Mouse (Mus musculus): ENCODE data around the gene Prune2.

Gene Prune2

GRCm38 (mm10) chr19:17006220-17006907, 50.4 kb downstream of the Prune2 start:
- no peak for DNase-seq (ENCODE audit: low spot score in 2 of 2)

DNA sequence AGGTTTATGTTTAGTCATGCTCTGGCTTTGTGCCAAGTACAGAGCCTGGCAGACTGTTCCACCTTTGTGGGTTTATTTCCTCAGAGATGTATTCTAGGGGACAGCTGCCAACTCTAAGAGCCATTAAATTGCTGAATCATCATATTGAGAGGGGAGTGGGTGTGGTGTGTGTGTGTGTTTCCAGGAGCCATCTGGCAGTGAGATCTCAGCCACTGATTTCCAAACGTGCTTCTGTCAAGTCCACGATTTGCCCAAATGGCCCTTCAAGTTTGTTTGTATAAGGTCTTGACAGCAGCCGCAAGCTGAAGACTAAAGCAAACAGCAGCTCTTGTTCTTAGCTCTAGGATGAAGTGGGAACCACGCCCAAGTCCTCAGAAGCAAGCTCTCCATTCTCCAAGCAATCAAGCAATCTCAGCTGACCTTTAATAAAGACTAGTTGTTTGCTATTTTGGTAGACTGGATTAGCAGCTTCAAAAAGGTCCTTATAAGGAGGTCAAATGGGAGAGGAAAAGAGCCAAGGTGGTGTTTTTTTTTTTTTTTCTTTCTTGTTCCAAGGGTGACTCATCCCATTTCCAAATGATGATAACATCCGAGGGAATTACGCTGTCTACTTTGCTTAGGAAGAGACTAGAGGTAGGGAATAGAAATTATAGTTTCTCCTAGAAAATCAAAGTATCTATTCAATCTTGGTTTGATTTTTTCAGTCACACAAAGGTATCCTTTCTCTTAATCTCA, 55.5 kb downstream of the Prune2 start:
- no peak for DNase-seq (ENCODE audit: low spot score in 2 of 2)

DNA sequence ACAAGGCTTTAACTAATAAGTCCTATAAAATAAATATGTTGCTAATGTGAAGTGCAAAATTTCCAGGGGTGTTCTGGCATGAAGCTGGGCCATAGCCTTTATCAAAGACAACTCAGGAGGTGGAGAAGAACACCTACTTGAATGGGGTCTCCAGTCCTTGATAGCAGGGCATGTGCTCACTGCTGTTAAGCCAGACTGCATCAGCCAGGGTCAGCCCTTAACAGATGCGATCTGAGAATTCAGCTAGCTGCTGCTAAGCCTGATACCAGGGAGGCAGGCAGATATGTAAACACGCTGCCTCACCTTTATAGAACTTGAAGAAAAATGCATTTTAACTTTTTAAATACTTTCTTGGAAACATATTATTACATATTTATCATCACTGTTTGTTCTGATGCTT, 57.2 kb downstream of the Prune2 start:
- no peak for DNase-seq (ENCODE audit: low spot score in 2 of 2)

GRCm38 (mm10) chr19:17014337-17015124, 58.6 kb downstream of the Prune2 start:
- DNase-seq (ENCODE audit: low spot score in 2 of 2): no peak

- no peak for DNase-seq (ENCODE audit: low spot score in 2 of 2)
Observed at GRCm38 (mm10) chr19:17024748-17025147, 68.8 kb downstream of the Prune2 start.

DNA sequence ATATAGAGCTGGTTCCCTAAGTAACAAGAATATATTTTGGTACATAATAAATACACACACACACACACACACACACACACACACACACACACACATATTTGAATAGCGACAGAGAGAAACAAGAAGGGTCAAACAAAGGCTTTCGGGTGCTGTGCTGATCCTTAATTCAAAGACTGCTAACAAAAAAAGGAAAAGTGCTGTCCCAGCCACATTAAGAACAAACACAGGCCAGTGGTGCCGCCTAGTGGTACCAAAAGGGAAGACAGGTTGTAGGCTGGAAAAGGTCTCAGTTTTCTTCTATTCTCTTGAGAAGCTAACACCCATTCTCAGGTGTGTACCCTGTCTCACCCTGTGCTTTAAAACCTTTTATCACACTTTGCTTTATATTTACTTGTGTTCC, 74.4 kb downstream of the Prune2 start:
- peak; percentile 20 to 26 for DNase-seq (ENCODE audit: low spot score in 2 of 2)

- no peak for DNase-seq (ENCODE audit: low spot score in 2 of 2)
Observed at GRCm38 (mm10) chr19:17032314-17032713, 76.4 kb downstream of the Prune2 start.

- DNase-seq (ENCODE audit: low spot score in 2 of 2): no peak
Observed at GRCm38 (mm10) chr19:17046961-17047360, 91.0 kb downstream of the Prune2 start.

- no peak for DNase-seq (ENCODE audit: low spot score in 2 of 2)
Observed at GRCm38 (mm10) chr19:17055892-17056291, 100.0 kb downstream of the Prune2 start.

GRCm38 (mm10) chr19:17060106-17060505, 104.2 kb downstream of the Prune2 start:
- DNase-seq (ENCODE audit: low spot score in 2 of 2): no peak

GRCm38 (mm10) chr19:17064421-17064820, 108.5 kb downstream of the Prune2 start:
- no peak for DNase-seq (ENCODE audit: low spot score in 2 of 2)

DNA sequence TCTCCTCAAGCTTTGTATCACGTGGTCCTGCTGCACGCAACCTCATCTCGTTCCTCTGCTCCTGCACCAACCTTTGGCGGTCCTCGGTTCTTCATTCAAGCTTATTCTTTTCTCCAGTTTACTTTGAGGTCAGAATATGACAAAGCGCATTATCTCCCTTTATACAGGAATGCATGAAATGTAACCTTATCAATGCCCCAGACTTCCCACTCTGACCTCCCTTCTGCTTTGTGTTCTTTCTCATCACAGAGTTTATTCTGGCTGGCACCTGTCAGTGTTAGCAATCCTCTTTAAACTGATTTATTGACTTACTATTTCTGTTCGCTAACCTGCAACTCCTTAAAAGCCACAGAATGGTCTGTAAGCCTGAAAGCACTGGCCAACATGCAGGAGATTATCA, 113.1 kb downstream of the Prune2 start:
- no peak for DNase-seq (ENCODE audit: low spot score in 2 of 2)

- no peak for DNase-seq (ENCODE audit: low spot score in 2 of 2)
Observed at GRCm38 (mm10) chr19:17071205-17071604, 115.3 kb downstream of the Prune2 start.

DNA sequence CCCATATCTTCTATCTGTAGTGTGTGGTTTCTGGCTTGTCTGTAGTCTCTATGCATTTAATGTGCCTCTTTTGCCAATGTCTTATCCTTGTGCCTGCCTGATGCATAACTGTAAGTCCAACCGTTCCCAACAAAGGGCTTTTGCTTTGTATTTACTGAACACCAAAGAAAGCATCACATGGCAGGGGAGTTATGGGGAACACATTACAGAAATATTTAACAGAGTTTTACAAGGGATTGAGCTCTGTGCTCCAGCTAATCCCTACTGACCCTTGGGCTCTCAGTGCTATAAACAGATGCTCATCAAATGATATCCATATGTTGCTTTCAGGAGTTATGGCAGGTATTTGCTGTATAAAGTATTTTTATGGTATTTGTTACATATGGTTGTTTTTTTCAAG, 116.3 kb downstream of the Prune2 start:
- no peak for DNase-seq (ENCODE audit: low spot score in 2 of 2)

DNA sequence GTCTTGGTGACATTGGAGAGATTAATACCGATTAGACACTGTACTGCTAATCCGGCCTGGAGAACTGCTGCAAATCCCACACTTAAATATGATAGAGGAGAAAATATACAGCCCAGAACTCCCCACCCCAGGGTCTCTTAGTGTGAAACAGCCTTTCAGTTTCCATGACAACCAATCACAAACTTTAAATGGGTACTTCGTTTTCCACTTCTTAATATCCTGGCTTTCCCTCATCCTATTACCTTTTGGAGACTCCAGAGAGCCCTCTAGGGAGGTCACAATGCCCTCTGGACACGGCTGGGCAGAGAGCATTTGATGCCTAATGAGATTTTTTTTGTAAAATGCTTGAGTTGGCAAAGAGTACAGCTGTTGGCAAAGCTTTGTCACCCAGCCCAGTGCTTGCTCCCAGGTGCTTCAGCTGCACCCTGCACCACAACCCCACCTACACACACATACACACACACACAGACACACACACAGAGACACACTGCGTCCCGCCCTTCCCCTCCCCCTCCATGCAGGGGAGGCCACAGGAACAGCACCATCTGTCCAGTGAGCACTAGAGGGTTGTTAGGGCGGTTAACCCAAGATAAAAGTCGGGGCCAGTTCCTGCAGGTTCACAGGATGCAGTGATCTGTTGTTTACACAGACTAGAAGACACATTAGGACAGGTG, 122.9 kb downstream of the Prune2 start:
- DNase-seq (ENCODE audit: low spot score in 2 of 2): no peak

GRCm38 (mm10) chr19:17081382-17081781, 125.5 kb downstream of the Prune2 start:
- DNase-seq (ENCODE audit: low spot score in 2 of 2): no peak

- DNase-seq (ENCODE audit: low spot score in 2 of 2): no peak
Observed at GRCm38 (mm10) chr19:17094067-17094466, 138.1 kb downstream of the Prune2 start.

- DNase-seq (ENCODE audit: low spot score in 2 of 2): no peak
Observed at GRCm38 (mm10) chr19:17096338-17096737, 140.4 kb downstream of the Prune2 start.

- no peak for DNase-seq (ENCODE audit: low spot score in 2 of 2)
Observed at GRCm38 (mm10) chr19:17097210-17097609, 141.3 kb downstream of the Prune2 start.

- DNase-seq (ENCODE audit: low spot score in 2 of 2): no peak
Observed at GRCm38 (mm10) chr19:17108782-17109181, 152.9 kb downstream of the Prune2 start.

DNA sequence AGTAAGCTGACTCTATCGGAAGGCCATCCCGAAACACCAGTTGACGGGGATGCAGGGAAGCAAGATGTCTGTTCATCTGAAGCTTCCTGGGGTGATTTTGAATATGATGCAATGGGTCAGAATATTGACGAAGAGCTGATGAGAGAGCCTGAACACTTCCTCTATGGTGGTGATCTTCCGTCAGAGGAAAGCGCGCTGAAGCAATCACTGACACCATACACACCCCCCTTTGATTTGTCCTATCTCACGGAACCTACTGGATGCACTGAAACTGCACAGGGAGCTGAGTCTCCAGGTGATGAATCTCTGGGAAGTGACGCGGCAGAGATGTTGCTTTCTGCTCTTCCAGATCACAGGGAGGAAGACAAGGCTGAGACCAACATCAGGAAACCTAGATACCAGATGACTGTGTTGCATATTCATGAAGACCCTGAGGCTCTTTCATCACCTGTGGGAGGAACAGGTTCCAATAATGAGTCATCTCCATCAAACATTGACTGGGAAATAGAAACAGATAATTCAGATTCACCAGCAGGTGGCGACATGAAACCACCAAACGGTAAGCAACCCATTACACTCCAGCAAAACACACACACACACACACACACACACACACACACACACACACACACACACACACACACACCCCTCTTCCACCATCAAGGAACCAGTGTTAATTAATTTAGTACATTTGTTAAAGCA, 168.3 kb downstream of the Prune2 start:
- peak; percentile 34 to 65 for DNase-seq (ENCODE audit: low spot score in 2 of 2)

Data from natural killer cell, adult 2 months (primary cell).